Mouse (Mus musculus): ENCODE results near the gene Arl4a.

Arl4a gene

GRCm38 (mm10) chr12:39959166-39959565 lies 78.7 kb downstream of the Arl4a start:
- DNase-seq (ENCODE audit: low spot score in 2 of 2) = no peak

- DNase-seq (ENCODE audit: low spot score in 2 of 2) = no peak
These were observed 79.7 kb downstream of the Arl4a start for GRCm38 (mm10) chr12:39957931-39958671.

- no peak for DNase-seq (ENCODE audit: low spot score in 2 of 2)
These were observed 81.4 kb downstream of the Arl4a start for GRCm38 (mm10) chr12:39956396-39956795.

All from spleen, postnatal 4 days (tissue).